Mouse (Mus musculus) thymus, postnatal 36 days (tissue): Measurements from ENCODE around the gene Mafg.
A peak's percentile ranks its signal among the peaks of the same experiment; 100 is the strongest.

Source experiments
- DNase-seq, 2 experiments: peaks; one replicate each; pipeline ENCODE4 v3.0.0; 2022; ENCODE audit warnings: mixed read lengths in 2 of 2

Gene Mafg

DNA sequence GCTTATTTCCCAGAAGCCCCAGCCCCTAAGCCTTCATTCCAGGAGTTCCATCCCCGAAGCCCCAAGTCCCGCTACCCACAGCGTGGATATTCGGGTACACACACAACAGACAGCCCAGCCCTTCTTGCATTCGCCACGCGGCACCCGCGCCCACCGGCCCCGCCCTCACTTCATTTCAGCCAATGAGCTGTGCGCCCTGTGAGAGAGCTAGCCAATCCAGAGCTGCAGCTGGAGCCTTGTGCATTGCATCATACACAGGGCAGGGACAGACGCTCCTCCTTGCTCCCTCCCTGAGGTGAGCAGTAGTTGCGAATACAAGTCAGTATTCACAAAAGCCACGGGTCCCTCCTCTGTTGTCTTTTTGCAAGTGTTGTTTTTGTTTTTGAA, 10.2 kb upstream of the Mafg start, which contains the start of gene Pycr1:
Gene Pycr1, minus strand, starts transcription at position 169 of the 387 bp plus-strand sequence.
- DNase-seq: peak; percentile 94

DNA sequence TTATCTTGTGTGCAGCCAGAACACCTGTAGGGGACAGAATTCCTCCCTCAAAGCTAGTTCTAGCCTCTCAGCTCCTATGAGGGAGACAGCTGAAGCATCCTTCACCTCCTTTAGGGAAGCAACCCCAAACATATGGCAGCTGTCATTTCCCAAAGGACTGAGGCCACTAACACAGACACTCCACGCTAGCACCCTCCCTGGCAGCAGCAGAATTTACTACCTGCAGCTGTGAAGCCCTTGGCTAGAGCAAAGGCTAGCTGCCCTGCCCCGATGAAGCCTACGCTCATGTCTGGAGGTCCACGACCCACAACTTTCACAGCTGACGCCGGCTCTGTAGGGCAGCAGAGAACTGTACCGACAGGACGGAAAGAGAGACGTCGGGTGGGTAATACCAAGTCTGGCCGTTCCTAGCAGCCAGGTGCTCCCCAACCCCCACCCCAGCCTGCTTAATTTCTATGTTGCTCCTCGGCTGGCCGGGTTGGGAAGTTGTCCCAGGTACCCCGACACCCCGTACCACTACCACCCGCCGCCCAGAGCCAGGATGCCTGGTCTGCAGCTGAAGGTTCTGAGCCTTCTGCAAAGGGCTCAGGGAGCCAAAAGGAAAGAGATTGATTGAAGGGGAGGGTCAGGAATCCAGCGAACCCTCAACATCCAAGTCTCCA, 9.7 kb upstream of the Mafg start:
- DNase-seq: peak in 1 of 2 experiments; percentile 47

DNA sequence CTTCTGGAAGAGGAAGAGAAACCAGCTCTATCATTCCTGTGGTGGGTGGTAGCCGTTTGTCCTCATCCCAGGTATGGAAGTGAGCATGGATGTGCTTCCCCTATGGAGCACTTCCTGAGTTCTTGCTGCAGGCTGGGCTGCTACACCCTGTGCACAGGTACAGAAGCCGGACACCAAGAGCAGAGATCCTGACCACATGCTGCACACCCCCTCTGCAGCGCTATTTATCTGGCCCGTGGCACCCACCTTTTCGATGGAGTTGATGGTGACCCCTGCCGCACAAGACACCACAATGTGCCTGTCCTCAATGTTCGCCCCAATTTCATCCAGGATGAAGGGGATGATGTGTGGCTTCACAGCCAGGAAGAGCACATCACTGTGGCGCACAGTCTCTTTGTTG, 8.5 kb upstream of the Mafg start:
- DNase-seq: no peak

DNA sequence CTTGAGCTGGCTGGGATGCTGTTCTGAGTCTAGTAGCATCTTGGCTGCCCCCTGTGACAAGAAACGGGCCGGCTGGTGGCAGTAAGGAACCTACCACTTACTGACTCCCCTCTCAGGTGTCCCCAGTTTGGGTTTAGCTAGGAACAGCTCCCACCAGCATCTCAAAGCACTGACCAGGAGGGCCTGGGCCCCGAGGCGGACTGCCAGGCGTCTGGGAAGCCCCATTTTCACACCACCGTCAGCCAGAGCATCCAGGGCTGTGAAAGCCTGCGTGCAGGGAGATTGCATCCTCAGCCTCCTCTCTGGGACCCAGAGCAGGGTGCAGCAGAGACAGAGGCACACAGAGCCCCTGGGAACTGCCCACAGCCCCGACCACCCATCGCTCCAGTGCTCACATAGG, 7.9 kb upstream of the Mafg start:
- no peak for DNase-seq

DNA sequence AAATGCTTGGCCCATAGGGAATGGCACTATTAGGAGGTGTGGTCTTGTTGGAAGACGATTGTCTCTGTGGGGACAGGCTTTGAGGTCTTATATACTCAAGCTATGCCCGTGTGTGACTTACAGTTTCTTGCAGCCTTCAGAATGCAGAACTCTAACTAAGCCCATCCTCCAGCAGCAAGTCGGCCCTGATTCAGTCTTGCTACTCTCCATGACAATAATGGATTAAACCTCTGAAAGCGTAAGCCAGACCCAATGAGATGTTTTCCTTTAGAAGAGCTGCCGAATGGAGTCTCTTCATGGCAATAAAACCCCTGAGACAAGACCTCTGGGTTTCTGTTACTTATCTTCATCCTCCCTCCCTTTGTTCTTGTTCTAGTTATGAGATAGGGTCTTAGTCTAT, 1.4 kb upstream of the Mafg start:
- no peak for DNase-seq

DNA sequence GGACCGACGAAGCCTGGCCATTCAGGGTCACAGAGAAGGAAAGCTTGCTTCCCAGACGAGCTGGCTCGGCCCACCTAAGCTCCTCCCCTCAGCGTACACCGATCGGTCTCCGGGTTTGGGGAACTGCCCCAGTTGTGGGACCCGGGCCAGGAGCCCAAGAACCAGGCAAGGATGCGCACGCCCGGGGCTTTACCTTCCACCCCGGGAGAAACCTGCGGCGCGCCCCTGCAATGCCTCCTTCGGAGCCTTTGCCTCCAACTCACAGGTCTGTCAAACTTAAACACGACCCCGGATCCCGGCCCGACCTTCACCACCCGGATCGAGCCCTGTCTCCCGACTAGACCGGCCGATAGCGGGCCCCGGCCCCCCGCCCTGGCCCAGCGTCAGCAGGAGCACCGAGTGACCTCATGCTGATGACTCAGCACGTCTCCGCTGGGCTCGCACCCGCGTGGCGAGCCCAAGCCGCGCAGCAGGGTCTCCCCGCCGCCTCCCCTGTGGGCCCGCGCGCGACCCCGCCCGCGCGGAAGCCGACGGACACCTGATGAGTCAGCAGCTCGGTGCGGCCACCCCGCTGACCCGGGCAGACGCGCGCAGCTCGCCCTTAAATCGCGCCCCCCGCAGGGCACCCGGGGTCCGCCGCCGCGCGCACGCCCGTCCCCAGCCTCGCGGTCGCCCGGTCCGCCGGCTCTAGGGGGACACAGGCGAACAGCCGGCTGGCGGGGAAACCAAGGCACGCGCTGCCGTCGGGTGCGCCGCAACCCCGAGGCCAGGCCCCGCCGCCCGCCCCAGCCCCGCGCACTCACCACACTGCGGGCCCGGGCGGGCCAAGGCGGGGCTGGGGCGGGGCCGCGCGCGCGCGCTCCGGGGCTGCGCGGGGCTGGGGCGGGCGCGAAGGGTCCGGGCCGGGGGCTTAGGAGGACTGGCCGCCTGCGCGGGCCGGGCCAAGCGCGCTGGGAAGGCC, 561 bp downstream of the Mafg start:
- peak; percentile 40 to 65 for DNase-seq

DNA sequence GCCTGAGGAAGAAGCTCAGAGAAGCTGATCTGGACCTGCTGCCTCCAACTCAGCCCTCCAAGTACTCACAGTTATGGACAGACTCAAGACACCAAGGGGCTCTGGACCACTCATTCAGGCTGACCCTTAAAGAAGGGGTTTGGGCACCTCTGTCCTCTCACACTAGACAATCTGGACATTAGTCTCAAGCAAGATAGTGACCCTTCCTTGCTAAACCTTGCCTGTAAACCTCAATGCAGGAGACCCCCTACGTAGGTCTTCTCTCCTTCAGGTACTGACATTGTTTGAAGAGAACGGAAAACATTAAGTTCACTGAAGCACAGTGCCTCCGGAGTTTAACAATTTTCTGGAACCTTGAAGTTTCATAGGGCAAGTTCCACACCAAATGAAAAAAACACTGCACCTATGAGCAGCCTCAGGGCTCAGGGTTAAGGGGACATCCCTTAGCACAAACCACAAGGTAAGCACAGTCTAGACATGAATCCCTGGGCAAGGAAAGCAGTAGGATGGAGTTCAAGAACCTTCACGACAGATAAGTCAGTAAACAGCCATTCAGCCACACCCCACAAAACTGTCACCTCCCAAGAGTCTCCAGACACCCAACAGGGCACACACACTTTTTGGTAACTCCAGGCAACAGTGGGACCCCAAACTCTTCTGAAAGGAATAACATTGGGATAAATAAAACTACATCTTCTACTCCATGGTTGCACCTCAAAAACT, 1.5 kb downstream of the Mafg start:
- no peak for DNase-seq

DNA sequence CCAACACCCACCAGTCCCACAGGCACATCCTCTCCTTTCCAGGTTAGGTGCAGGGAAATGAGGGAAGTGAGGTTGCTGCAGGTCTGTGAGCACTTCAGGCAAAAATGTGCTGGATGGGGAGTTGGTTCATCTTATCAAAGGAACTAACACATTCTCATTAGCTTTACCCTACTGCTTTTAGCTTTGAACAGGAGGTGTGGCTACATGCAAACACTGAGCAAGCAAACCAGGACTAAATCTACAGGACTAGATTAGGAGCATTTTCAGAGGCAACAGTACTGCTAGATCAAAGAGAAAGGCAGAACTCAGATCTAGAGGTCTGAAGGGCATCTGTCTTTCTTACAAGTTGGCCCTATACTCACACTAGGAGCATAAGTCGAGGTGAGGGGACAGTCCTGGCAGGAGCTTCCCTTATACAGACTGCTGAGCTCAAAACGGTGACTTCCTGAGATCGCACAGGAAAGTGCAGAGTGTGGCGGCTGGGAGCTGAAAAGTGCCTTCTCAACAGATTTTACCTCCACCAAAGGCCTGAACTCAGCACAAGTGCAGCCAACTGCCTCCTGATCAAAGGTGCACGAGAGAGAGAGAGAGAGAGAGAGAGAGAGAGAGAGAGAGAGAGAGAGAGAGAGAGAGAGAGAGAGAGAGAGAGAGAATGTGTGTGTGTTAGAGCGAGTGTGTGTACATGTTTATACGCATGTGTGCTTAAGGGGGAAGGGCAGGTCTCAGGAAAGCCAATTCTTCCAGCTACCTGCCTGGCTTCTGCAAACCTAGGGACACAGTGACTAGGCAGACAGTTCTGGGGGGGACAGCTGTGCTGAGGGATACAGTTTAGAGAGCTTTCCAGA, 2.3 kb downstream of the Mafg start:
- DNase-seq: peak; percentile 33 to 45

DNA sequence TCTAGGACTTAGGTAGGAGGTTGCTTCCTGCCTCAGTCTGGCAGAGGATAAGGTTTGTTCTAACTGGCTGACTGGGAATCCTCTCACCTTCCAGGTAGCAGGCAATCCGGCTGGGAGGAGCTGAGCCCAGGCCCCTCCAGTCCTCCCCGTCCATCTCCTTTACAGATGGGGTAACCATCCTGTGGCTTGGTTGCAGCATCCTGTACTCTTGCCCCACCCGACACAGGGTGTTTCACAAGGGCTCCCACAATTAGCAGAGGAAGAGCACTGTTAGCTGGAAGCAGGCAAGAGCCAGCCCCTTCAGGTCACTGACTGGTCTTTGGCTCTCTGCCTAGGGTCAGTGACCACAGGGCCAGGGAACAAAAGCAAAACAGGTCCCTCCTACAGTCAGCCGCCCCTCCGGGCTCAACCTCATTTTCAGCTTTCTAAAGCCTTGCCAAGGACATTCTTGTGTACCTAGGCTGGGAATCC, 3.0 kb downstream of the Mafg start:
- DNase-seq: no peak

DNA sequence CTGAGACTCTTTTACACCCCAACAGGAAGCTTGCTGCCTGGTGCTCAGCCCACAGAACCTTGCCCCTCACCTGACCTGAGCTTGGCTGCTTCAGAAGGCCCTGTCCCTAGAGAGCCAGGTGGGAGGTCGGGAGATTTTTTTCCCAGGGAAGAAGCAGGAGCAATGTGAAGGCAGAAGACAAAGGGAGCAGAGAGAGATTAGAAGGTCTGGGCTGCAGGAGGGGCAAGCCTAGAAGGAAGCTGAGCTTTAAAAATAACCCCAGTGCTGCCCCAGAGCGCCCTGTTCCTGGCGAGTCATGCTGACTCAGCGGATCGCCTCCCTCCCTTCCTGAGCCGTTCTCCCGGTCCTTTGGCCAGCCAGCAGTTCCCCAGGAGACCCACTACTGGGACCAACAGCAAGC, 3.5 kb downstream of the Mafg start:
- DNase-seq: peak in 1 of 2 experiments; percentile 47

DNA sequence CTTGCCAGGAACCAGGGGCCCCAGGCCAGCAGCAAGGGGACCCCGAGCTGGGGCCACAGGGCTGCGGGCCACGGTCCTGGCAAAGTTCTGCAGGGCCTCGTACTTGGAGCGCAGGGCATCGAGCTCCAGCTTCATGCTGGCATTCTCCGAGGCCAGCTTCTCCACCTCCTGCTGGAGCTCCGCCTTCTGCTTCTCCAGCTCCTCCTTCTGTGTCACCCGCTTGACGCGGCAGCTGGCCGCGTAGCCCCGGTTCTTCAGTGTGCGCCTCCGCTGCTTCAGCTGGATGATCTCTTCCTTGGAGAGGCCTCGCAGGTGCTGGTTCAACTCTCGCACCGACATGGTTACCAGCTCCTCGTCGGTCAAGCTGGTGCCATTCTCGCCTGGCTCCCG, 4.1 kb downstream of the Mafg start:
- peak; percentile 74 to 84 for DNase-seq

DNA sequence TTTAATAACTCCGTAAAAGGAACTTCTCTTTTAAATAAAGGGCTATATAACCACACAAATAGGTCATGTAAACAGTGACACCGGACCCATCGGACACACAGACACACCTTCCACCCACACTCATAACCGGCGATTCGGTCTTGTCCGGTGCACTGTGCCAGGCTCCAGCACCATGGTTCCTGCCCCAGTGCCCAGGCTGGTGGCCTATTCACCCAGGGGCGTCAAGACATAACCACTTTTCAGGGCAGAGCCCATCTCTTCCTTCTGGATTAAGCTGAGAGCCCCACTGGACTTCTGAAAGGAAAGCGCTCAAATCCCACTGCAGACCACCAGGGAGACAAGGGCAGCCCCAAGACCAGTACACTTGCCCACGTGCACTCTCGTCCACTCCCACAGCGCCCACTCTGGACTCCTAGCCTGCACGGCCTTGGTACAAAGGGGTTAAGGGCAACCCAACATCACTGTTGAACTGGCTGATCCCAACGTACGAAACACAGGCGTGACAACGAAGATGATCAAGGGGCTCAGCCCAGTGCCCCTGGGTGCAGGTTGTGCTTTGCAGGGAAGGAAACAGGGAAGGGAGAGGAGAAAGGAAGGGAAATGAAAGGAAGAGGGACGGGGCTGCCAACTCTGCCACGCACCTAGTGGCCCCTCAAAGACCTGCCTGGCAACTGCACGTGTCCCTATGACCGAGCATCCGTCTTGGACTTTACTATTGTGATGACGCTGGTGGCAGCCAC, 4.6 kb downstream of the Mafg start:
- peak in 1 of 2 experiments; percentile 35 for DNase-seq

DNA sequence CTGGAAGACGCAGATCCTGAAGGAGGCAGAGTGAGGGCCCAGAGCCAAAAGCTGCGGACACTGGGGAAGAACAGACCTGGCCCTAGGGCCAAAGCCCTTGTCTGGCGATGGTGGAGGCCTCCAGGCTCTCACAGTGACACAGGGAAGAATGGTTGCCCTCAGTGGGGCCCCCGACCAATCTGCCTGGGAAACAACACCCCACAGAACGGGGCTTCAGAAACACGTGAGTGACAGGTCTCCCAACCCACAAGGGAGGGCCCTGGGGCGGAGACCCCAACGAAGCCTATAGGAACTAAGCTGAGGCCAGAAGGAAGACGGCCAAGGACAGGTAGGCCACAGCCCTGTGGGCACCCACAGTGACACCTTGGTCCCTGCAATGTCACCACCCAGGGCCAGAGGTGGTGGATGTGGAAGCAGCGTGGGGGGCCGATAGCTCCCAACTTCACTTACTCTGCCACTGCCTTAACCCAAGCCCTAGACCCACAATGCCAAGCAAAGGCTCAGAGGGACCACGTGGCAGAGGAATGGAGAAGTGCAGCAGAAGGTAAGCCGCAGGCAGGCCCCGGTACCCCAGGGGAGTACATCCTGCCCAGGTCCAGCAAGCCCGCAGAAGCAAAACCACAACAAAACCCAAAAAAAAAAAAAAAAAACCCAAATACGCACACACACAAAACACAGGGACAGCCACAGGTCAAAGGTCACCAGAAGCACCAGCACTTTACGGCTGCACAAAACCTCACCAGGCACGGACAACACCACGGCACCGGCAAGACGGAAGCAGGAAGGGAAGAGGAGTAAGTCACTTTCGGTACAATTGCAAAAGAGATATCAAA, 5.7 kb downstream of the Mafg start:
- peak; percentile 66 to 78 for DNase-seq

DNA sequence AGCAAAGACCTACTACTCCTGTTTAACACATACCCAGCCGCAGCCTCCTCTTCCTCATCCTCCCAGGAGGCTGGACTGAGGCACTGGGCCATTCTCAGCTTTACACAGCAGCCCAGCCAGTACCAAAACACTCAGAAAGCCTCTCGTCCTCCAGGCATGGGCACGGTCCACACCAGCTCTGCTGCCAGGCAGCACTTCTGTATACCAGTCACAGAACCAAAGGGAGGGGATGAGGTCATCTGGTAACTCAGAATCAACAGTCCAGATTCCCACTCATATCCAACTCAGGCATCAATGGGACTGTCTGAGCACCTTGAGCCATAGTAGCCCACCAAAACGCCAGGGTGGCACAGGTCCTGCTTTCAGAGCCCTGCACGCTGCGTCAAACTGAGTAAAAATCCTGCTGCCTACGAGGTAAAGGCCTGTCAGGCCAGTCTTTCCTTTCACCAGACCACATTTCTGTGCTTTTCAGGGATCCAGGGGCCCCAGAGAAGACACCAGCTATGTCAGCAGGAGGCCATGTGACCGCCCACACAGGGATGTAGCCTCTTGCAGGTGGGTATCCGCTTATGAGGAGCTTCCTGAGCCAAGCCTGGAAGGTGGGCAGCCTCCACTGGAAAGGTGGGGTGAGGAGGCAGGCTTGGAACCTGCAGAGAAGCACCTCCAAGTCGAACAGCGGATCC, 6.5 kb downstream of the Mafg start:
- DNase-seq: peak in 1 of 2 experiments; percentile 24

DNA sequence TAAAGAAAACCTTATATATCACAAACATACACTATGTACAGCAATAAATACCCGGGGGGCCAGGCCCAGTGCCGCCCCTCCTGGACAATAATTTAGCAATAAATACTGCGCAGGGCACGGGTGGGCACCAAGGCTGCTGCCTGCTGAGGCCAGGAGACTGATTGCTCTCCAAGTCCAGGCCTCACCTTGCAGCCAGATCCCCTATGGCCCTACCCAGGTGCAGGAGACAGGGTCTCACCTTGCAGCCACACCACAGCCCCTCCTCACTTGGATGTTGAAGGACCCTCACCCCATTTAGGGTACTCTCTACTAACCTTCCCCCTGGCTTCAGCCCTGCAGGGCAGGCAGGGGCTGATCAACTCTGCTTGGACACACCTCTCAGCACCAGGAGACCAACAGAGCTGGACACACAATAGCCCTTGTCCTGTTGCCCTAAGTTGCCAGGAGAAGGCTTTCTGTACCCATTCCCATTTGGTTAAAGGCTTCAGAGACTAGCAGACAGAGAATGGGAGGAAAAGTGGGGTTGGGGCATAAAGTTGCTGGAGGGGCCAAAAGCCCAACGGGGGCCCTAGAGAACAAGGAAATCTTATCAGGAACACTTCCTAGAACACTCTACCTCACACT, 8.1 kb downstream of the Mafg start, which contains the start of gene Sirt7:
Gene Sirt7, minus strand, starts transcription at position 89 of the 624 bp plus-strand sequence.
- peak in 1 of 2 experiments; percentile 42 for DNase-seq

DNA sequence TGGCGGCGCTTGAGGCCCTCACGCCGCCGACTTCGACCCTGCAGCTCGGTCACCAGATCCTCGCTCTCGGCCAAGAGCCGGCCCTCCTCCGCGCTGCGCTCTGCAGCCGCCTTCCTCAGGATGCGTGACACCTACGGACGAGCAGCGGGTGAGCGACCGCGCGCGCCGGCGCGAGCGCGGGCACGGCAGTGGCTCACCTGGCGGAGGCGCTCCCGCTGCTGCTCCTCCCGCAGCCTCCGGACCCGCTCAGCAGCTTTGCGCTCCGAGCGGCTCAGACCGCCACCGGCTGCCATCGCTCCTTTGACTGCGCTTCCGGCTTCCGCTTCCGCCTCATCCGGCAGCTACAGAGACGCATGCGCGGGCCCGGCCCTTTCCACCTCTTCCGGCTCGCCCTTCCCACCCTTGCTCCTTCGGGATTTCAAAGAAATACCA, 8.7 kb downstream of the Mafg start:
- DNase-seq: peak; percentile 83 to 90

DNA sequence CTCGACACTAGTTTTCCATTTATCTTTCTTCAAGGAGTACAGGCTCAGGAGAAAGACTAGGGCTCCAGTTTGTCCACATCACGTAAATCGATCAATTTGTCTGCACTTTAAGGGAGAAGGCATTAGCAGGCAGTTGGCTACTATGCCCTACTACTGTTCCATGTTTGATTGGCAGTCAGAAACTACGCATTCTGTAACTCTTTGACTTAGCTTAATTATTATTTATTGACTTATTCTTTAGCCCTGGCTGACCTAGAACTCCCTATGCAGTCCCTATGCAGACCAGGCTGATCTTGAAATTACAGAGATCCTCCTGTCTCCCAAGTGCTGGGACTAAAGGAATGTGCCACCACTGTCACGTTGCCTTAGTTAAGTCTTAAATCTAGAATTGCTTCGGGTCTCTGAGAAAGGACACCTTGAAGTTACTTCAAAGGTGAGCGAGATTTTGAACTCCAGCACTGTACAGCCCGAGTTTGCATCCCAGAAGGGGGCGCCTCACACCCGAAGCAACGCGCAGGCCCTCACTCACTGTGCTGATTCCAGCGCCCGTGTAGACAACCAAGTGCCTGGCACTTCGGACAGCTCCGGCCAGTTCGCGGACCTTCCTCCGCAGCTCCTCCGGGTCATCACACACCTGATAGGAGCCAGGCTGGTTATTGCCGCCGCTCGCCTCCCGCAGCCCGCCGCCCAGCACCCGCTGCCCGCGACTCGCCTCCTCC, 9.3 kb downstream of the Mafg start:
- DNase-seq: peak; percentile 79 to 81

DNA sequence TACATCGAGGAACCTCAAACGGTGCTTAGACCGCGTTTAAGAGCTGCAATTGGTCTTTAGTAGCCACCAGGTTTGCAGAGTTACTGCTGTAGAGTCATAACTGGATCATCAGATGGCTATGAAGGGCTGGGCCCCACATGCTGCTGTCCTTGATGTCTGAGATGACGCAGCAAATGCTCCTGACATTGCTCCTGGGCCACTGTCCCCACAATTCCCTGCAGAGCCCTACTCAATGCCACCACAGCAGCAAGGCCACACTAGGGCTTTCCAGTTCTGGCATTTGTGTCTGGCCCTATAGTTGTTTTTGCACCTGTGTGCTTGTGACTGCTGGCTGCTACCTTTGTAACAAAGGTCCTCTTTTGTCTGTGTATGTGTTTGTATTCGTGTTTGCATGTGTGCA, 10.6 kb downstream of the Mafg start:
- DNase-seq: peak in 1 of 2 experiments; percentile 2
